Mouse (Mus musculus) liver, embryonic 11.5 days (tissue): Measurements from ENCODE around the gene Grhl1. TPM values are rescaled to one million over a fixed set of nuclear protein-coding genes. Genes with fewer than 3 reads are reported as not detected.

ENCODE experiments used
- ATAC-seq: fragments of 200-750 bp; cut with Nextera tagmentation; replicated peaks from 2 replicates; pipeline ENCODE4 v1.8.0; 2017; ENCODE audit warnings: moderate number of reproducible peaks, mild to moderate bottlenecking, moderate TSS enrichment, moderate library complexity; ENCODE audit not compliant: low FRiP score
- DNase-seq: peaks from one replicate; pipeline ENCODE4 v3.0.0-alpha.2; 2017; ENCODE audit warnings: low spot score
- H3K27ac ChIP-seq: fragments of 300-500 bp; sonication (generic); 2 replicates; pipeline ENCODE4 v1.5.1; 2014; ENCODE audit warnings: mild to moderate bottlenecking, low read depth, low read length, control low read depth
- H3K27me3 ChIP-seq: fragments of 300-500 bp; sonication (generic); replicated peaks from 2 replicates; pipeline ENCODE4 v1.6.1; 2014; ENCODE audit warnings: low read length, mixed read lengths; ENCODE audit not compliant: control insufficient read depth, insufficient read depth
- H3K36me3 ChIP-seq: fragments of 300-500 bp; sonication (generic); 2 replicates; pipeline ENCODE4 v1.6.1; 2014; ENCODE audit warnings: mild to moderate bottlenecking, low read length, moderate library complexity, mixed read lengths; ENCODE audit not compliant: control insufficient read depth, insufficient read depth
- H3K4me1 ChIP-seq: fragments of 300-500 bp; sonication (generic); replicated peaks from 2 replicates; pipeline ENCODE4 v1.6.1; 2014; ENCODE audit warnings: low read length, mixed read lengths; ENCODE audit not compliant: control insufficient read depth, insufficient read depth
- H3K4me2 ChIP-seq: fragments of 300-500 bp; sonication (generic); 2 replicates; pipeline ENCODE4 v1.6.1; 2014; ENCODE audit warnings: mild to moderate bottlenecking, control low read depth, moderate library complexity
- H3K4me3 ChIP-seq: fragments of 300-500 bp; sonication (generic); 2 replicates; pipeline ENCODE4 v1.5.1; 2014; ENCODE audit warnings: low read depth, low read length, control low read depth
- H3K9ac ChIP-seq: fragments of 300-500 bp; sonication (generic); 2 replicates; pipeline ENCODE4 v1.6.1; 2014; ENCODE audit warnings: low read depth, low read length, control low read depth
- H3K9me3 ChIP-seq: fragments of 300-500 bp; sonication (generic); 2 replicates; pipeline ENCODE4 v1.6.1; 2016; ENCODE audit warnings: low read length, inconsistent platforms, mixed read lengths; ENCODE audit not compliant: control insufficient read depth
- WGBS: fragments of 180-500 bp; shearing (Covaris S2); extraction: QIAGEN DNeasy Blood & Tissue Kit; methylation state at CpG from one replicate; pipeline ENCODE4 v1.1.7; 2014; 5-methylcytosine and 5-hydroxymethylcytosine counted together
- polyA plus RNA-seq: library from polyadenylated mRNA; unstranded; fragments of >200 nt; fragmentation: Nextera tagmentation; extraction: Ambion mirVana; gene quantifications from 2 replicates; pipeline ENCODE4 v1.2.1, GENCODE M21; 2014

The Grhl1 gene
- polyA plus RNA-seq, 1 experiment from 2014 or later, result 0.36 TPM

- no peak for ATAC-seq
- Histone ChIP-seq H3K9me3 (no peaks in the 10 kb centered on the region), H3K4me2 (no peak overlapping the region), H3K4me1 (peaks cover 46% of the 10 kb centered on the region), H3K27me3 (no peaks in the 10 kb centered on the region), H3K9ac (no peak overlapping the region), H3K27ac (no peak overlapping the region), H3K4me3 (no peak overlapping the region), H3K36me3 (peaks cover 29% of the 10 kb centered on the region)
- 87% methylated on average over 16 of the region's 16 CpGs for WGBS
- DNase-seq, result no peak
These were observed 82.2 kb downstream of the Grhl1 start for GRCm38 (mm10) chr12:24654065-24654862.

GRCm38 (mm10) chr12:24656436-24656835 is 84.4 kb downstream of the Grhl1 start:
- WGBS, result 86% methylated on average over 3 of the region's 3 CpGs
- no peak overlapping the region for H3K4me2 ChIP-seq
- H3K4me3 ChIP-seq, result no peak overlapping the region
- H3K27me3 ChIP-seq, result no peaks in the 10 kb centered on the region
- ATAC-seq, result no peak
- H3K36me3 ChIP-seq, result peaks cover 36% of the 10 kb centered on the region
- H3K9ac ChIP-seq, result no peak overlapping the region
- 0 out of 2 replicates have a peak overlapping the region, but pooled peaks have one; percentile 7 for H3K27ac ChIP-seq
- peaks cover 35% of the 10 kb centered on the region for H3K4me1 ChIP-seq
- H3K9me3 ChIP-seq, result no peaks in the 10 kb centered on the region
- no peak for DNase-seq

- Histone ChIP-seq H3K9ac (no peak overlapping the region), H3K4me2 (peak overlapping the region; percentile 14), H3K27me3 (no peaks in the 10 kb centered on the region), H3K4me3 (no peak overlapping the region), H3K27ac (peak overlapping the region; percentile 19; the same call in 1 of the 2 replicates), H3K9me3 (no peaks in the 10 kb centered on the region), H3K4me1 (peaks cover 23% of the 10 kb centered on the region), H3K36me3 (peaks cover 41% of the 10 kb centered on the region)
- WGBS, result 72% methylated on average over 4 of the region's 4 CpGs
- no peak for DNase-seq
- ATAC-seq, result peak; percentile 61
These were observed 86.9 kb downstream of the Grhl1 start for GRCm38 (mm10) chr12:24658998-24659397.

- H3K9ac ChIP-seq, result no peak overlapping the region
- no peaks in the 10 kb centered on the region for H3K27me3 ChIP-seq
- H3K36me3 ChIP-seq, result peaks cover 34% of the 10 kb centered on the region
- peaks cover 19% of the 10 kb centered on the region for H3K4me1 ChIP-seq
- DNase-seq (no peak), ATAC-seq (no peak)
- H3K4me2 ChIP-seq, result no peak overlapping the region
- H3K4me3 ChIP-seq, result no peak overlapping the region
- WGBS, result 92% methylated on average over 9 of the region's 9 CpGs
- H3K27ac ChIP-seq, result no peak overlapping the region
- no peaks in the 10 kb centered on the region for H3K9me3 ChIP-seq
These were observed 87.8 kb downstream of the Grhl1 start for GRCm38 (mm10) chr12:24659923-24660322.

- no peak for DNase-seq
- Histone ChIP-seq H3K9me3 (no peaks in the 10 kb centered on the region), H3K36me3 (peaks cover 27% of the 10 kb centered on the region), H3K27ac (no peak overlapping the region), H3K4me1 (peaks cover 18% of the 10 kb centered on the region), H3K27me3 (no peaks in the 10 kb centered on the region), H3K4me3 (no peak overlapping the region), H3K4me2 (no peak overlapping the region), H3K9ac (no peak overlapping the region)
- ATAC-seq, result no peak
- WGBS, result 74% methylated on average over 4 of the region's 4 CpGs
These were observed 89.0 kb downstream of the Grhl1 start for GRCm38 (mm10) chr12:24661100-24661499.

- DNase-seq (no peak), ATAC-seq (no peak)
- Histone ChIP-seq H3K9me3 (no peaks in the 10 kb centered on the region), H3K4me1 (peaks cover 13% of the 10 kb centered on the region), H3K4me3 (no peak overlapping the region), H3K4me2 (no peak overlapping the region), H3K27me3 (no peaks in the 10 kb centered on the region), H3K27ac (no peak overlapping the region), H3K9ac (no peak overlapping the region), H3K36me3 (peaks cover 18% of the 10 kb centered on the region)
- WGBS, result 88% methylated on average over 5 of the region's 5 CpGs
These were observed 90.0 kb downstream of the Grhl1 start for GRCm38 (mm10) chr12:24662131-24662530.

Other genes with a start within 250 kb of the Grhl1 start
- 23.2 and 23.7 TPM in 2 replicates for gene Taf1b, start 73.9 kb upstream of the Grhl1 start, polyA plus RNA-seq
- 8.7 and 12.1 TPM in 2 replicates for gene Klf11, start 79.0 kb downstream of the Grhl1 start, polyA plus RNA-seq
- 0.49 and 1.1 TPM in 2 replicates for gene Cys1, start 109.5 kb downstream of the Grhl1 start, polyA plus RNA-seq
- 422 and 475 TPM in 2 replicates for gene Rrm2, start 136.0 kb downstream of the Grhl1 start, polyA plus RNA-seq